Mouse (Mus musculus): ENCODE measurements around the gene Sfn. TPM values are rescaled to one million over a fixed set of nuclear protein-coding genes. Genes with fewer than 3 reads are reported as not detected.

Gene Sfn
- polyA plus RNA-seq, 1 experiment from 2014 or later: 0.40 TPM

- Histone ChIP-seq H3K9ac (replicated peaks) (no peak overlapping the region), H3K4me1 (ENCODE audit: insufficient read depth) (peaks cover 22% of the 10 kb centered on the region), H3K27me3 (ENCODE audit: insufficient read depth, low read length) (no peaks in the 10 kb centered on the region), H3K4me2 (ENCODE audit: low read depth, low read length) (0 out of 2 replicates have a peak overlapping the region, but pooled peaks have one; percentile 97), H3K36me3 (replicated peaks; ENCODE audit: insufficient read depth, low read length) (no peaks in the 10 kb centered on the region), H3K9me3 (ENCODE audit: low read length) (no peaks in the 10 kb centered on the region), H3K4me3 (ENCODE audit: low read depth, low read length) (no peak overlapping the region), H3K27ac (ENCODE audit: low read depth) (no peak overlapping the region)
- DNase-seq (no peak), ATAC-seq (no peak)
- TF ChIP-seq CTCF (IDR thresholded peaks at IDR 0.05; ENCODE audit: low read depth): no peak
- no peak for TF ChIP-seq EP300 (IDR thresholded peaks at IDR 0.05; ENCODE audit: low read depth)
- WGBS (ENCODE audit: insufficient replicate concordance): 68% methylated on average over 5 of the region's 5 CpGs
Observed at GRCm38 (mm10) chr4:133634043-133634410, 32.1 kb upstream of the Sfn start.

GRCm38 (mm10) chr4:133633332-133634042 lies 31.5 kb upstream of the Sfn start:
- TF ChIP-seq EP300 (IDR thresholded peaks at IDR 0.05; ENCODE audit: low read depth) (no peak), CTCF (IDR thresholded peaks at IDR 0.05; ENCODE audit: low read depth) (peak; percentile 80)
- peak overlapping the region; percentile 81 for H3K27ac ChIP-seq (ENCODE audit: low read depth)
- no peaks in the 10 kb centered on the region for H3K9me3 ChIP-seq (ENCODE audit: low read length)
- no peaks in the 10 kb centered on the region for H3K36me3 ChIP-seq (replicated peaks; ENCODE audit: insufficient read depth, low read length)
- ATAC-seq (peak; percentile 92), DNase-seq (peak; percentile 93)
- no peaks in the 10 kb centered on the region for H3K27me3 ChIP-seq (ENCODE audit: insufficient read depth, low read length)
- peak overlapping the region; percentile 77 for H3K4me3 ChIP-seq (ENCODE audit: low read depth, low read length)
- 32% methylated on average over 9 of the region's 47 CpGs for WGBS (ENCODE audit: insufficient replicate concordance)
- H3K4me2 ChIP-seq (ENCODE audit: low read depth, low read length): peak overlapping the region; percentile 97
- H3K4me1 ChIP-seq (ENCODE audit: insufficient read depth): peaks cover 22% of the 10 kb centered on the region
- H3K9ac ChIP-seq (replicated peaks): peak overlapping the region; percentile 91

GRCm38 (mm10) chr4:133632483-133633327 lies 30.7 kb upstream of the Sfn start:
- peak overlapping the region; percentile 77 for H3K4me3 ChIP-seq (ENCODE audit: low read depth, low read length)
- WGBS (ENCODE audit: insufficient replicate concordance): 5% methylated on average over 45 of the region's 69 CpGs

GRCm38 (mm10) chr4:133631769-133632411 lies 29.9 kb upstream of the Sfn start:
- peaks cover 2% of the 10 kb centered on the region; the same call in 1 of the 2 replicates for H3K36me3 ChIP-seq (replicated peaks; ENCODE audit: insufficient read depth, low read length)
- ATAC-seq: no peak
- peak overlapping the region; percentile 91 for H3K9ac ChIP-seq (replicated peaks)
- peak overlapping the region; percentile 97 for H3K4me2 ChIP-seq (ENCODE audit: low read depth, low read length)
- H3K4me3 ChIP-seq (ENCODE audit: low read depth, low read length): peak overlapping the region; percentile 77
- 38% methylated on average over 9 of the region's 9 CpGs for WGBS (ENCODE audit: insufficient replicate concordance)
- H3K4me1 ChIP-seq (ENCODE audit: insufficient read depth): peaks cover 22% of the 10 kb centered on the region
- H3K27ac ChIP-seq (ENCODE audit: low read depth): peak overlapping the region; percentile 81; the same call in 1 of the 2 replicates
- H3K27me3 ChIP-seq (ENCODE audit: insufficient read depth, low read length): no peaks in the 10 kb centered on the region
- no peaks in the 10 kb centered on the region for H3K9me3 ChIP-seq (ENCODE audit: low read length)
- DNase-seq: no peak
- TF ChIP-seq EP300 (IDR thresholded peaks at IDR 0.05; ENCODE audit: low read depth) (no peak), CTCF (IDR thresholded peaks at IDR 0.05; ENCODE audit: low read depth) (no peak)

More at GRCm38 (mm10) chr4:133632483-133633327, 30.7 kb upstream of the Sfn start:
- DNase-seq: no peak
- peak overlapping the region; percentile 91 for H3K9ac ChIP-seq (replicated peaks)
- peak overlapping the region; percentile 97 for H3K4me2 ChIP-seq (ENCODE audit: low read depth, low read length)
- no peaks in the 10 kb centered on the region for H3K36me3 ChIP-seq (replicated peaks; ENCODE audit: insufficient read depth, low read length)
- TF ChIP-seq EP300 (IDR thresholded peaks at IDR 0.05; ENCODE audit: low read depth) (no peak), CTCF (IDR thresholded peaks at IDR 0.05; ENCODE audit: low read depth) (no peak)
- peaks cover 22% of the 10 kb centered on the region for H3K4me1 ChIP-seq (ENCODE audit: insufficient read depth)
- no peaks in the 10 kb centered on the region for H3K9me3 ChIP-seq (ENCODE audit: low read length)
- peak overlapping the region; percentile 81 for H3K27ac ChIP-seq (ENCODE audit: low read depth)
- peak; percentile 71 for ATAC-seq
- H3K27me3 ChIP-seq (ENCODE audit: insufficient read depth, low read length): no peaks in the 10 kb centered on the region

GRCm38 (mm10) chr4:133631071-133631768 lies 29.3 kb upstream of the Sfn start:
- Histone ChIP-seq H3K4me2 (ENCODE audit: low read depth, low read length) (peak overlapping the region; percentile 97), H3K4me1 (ENCODE audit: insufficient read depth) (peaks cover 23% of the 10 kb centered on the region), H3K36me3 (replicated peaks; ENCODE audit: insufficient read depth, low read length) (peaks cover 6% of the 10 kb centered on the region; the same call in 1 of the 2 replicates), H3K4me3 (ENCODE audit: low read depth, low read length) (peak overlapping the region; percentile 77), H3K27ac (ENCODE audit: low read depth) (no peak overlapping the region), H3K9me3 (ENCODE audit: low read length) (no peaks in the 10 kb centered on the region), H3K9ac (replicated peaks) (no peak overlapping the region), H3K27me3 (ENCODE audit: insufficient read depth, low read length) (no peaks in the 10 kb centered on the region)
- WGBS (ENCODE audit: insufficient replicate concordance): 53% methylated on average over 14 of the region's 14 CpGs
- no peak for DNase-seq
- no peak for ATAC-seq
- TF ChIP-seq CTCF (IDR thresholded peaks at IDR 0.05; ENCODE audit: low read depth): no peak
- TF ChIP-seq EP300 (IDR thresholded peaks at IDR 0.05; ENCODE audit: low read depth): no peak

All from liver, postnatal 0 days (tissue).